Mouse (Mus musculus) bone marrow, adult 2 months (tissue): ENCODE data around the gene Hmox2.

ENCODE experiments used
- CTCF ChIP-seq: fragments of 200-500 bp; IDR thresholded peaks from 2 replicates; pipeline ENCODE4 v1.5.1; 2011; ENCODE audit warnings: low read length, control low read depth; ENCODE audit not compliant: control insufficient read depth, insufficient read depth
- POLR2A ChIP-seq: fragments of 200-500 bp; IDR thresholded peaks from 2 replicates; pipeline ENCODE4 v1.6.1; 2011; ENCODE audit warnings: low read depth, mild to moderate bottlenecking, control low read depth, low read length, borderline replicate concordance; ENCODE audit not compliant: control insufficient read depth

DNA sequence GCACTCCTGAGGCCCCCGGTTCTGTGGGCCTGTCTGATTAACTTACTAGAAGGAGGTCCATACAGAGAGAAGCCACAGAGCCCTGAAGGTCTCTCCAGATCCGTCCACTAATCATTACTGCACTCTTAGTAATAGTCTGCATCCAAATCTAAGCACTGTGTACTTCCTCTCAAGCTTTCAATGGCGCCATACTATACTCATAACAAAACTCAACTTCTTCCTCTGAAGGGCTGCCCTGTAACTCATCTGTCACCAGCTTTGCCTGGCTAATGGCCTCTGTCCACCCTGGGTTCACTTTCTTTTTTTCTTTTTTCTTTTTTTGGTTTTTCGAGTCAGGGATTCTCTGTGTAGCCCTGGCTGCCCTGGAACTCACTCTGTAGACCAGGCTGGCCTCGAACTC lies 48.1 kb upstream of the Hmox2 start:
- TF ChIP-seq CTCF (no peak), POLR2A (no peak)
